Comparison of ENCODE assay signal across 8 mouse cellular contexts in genomic region chr3:129213633-129214145, GRCm38 (mm10). TPM values are rescaled to one million over a fixed set of nuclear protein-coding genes. Genes with fewer than 3 reads are reported as not detected.
DNase-seq lines count a peak whose midpoint lies in the region; ATAC-seq and TF ChIP-seq lines count a peak whose summit lies in the region.

No protein-coding gene starts in this region.

- DNase-seq in right cerebral cortex, postnatal 14 days = peak; percentile 39
- no peak for DNase-seq in right cerebral cortex, postnatal 25 days
- DNase-seq in lung, postnatal 36 days = peak; percentile 75
- DNase-seq in left cerebral cortex, adult 9 months (ENCODE audit: low spot score in 2 of 2) = no peak

- H3K4me1 ChIP-seq in embryonic facial prominence, embryonic 12.5 days = peaks cover 15% of the 10 kb centered on the region
- peaks cover 24% of the 10 kb centered on the region for H3K4me1 ChIP-seq in heart, embryonic 12.5 days (replicated peaks)
- peaks cover 33% of the 10 kb centered on the region for H3K4me1 ChIP-seq in kidney, embryonic 15.5 days
- no peaks in the 10 kb centered on the region for H3K4me1 ChIP-seq in small intestine, adult 2 months (ENCODE audit: control insufficient read depth, insufficient read depth, insufficient read length, low read length)

- TF ChIP-seq POLR2A in small intestine, adult 2 months (IDR thresholded peaks at IDR 0.05; ENCODE audit: low read depth, low read length) = peak; percentile 97

- no peaks in the 10 kb centered on the region for H3K9me3 ChIP-seq in embryonic facial prominence, embryonic 12.5 days
- H3K9me3 ChIP-seq in heart, embryonic 12.5 days (replicated peaks) = no peaks in the 10 kb centered on the region
- H3K9me3 ChIP-seq in kidney, embryonic 15.5 days (replicated peaks) = no peaks in the 10 kb centered on the region

- no peaks in the 10 kb centered on the region for H3K36me3 ChIP-seq in embryonic facial prominence, embryonic 12.5 days
- H3K36me3 ChIP-seq in heart, embryonic 12.5 days = no peaks in the 10 kb centered on the region
- H3K36me3 ChIP-seq in kidney, embryonic 15.5 days = no peaks in the 10 kb centered on the region
- no peaks in the 10 kb centered on the region for H3K36me3 ChIP-seq in small intestine, adult 2 months (ENCODE audit: control insufficient read depth, insufficient read depth, low read length)

- H3K4me3 ChIP-seq in embryonic facial prominence, embryonic 12.5 days = peak overlapping the region; percentile 50
- peak overlapping the region; percentile 62 for H3K4me3 ChIP-seq in heart, embryonic 12.5 days
- H3K4me3 ChIP-seq in kidney, embryonic 15.5 days (replicated peaks) = peak overlapping the region; percentile 54
- H3K4me3 ChIP-seq in small intestine, adult 2 months (ENCODE audit: low read depth, low read length) = peak overlapping the region; percentile 75

- no peak for TF ChIP-seq CTCF in small intestine, adult 2 months (IDR thresholded peaks at IDR 0.05; ENCODE audit: extremely low read depth, insufficient read length, insufficient replicate concordance, low read depth, low read length)

- peaks cover 77% of the 10 kb centered on the region for H3K27me3 ChIP-seq in embryonic facial prominence, embryonic 12.5 days
- H3K27me3 ChIP-seq in heart, embryonic 12.5 days (replicated peaks) = peaks cover 79% of the 10 kb centered on the region
- H3K27me3 ChIP-seq in kidney, embryonic 15.5 days = peaks cover 100% of the 10 kb centered on the region
- H3K27me3 ChIP-seq in small intestine, adult 2 months (ENCODE audit: control insufficient read depth, insufficient read depth, low read length) = peaks cover 8% of the 10 kb centered on the region

- H3K4me2 ChIP-seq in embryonic facial prominence, embryonic 12.5 days (replicated peaks) = peak overlapping the region; percentile 90
- H3K4me2 ChIP-seq in heart, embryonic 12.5 days = peak overlapping the region; percentile 96
- peak overlapping the region; percentile 90 for H3K4me2 ChIP-seq in kidney, embryonic 15.5 days

- ATAC-seq in embryonic facial prominence, embryonic 12.5 days (ENCODE audit: insufficient number of reproducible peaks, insufficient read depth, low FRiP score, low TSS enrichment) = peak; percentile 97
- ATAC-seq in heart, embryonic 12.5 days (ENCODE audit: insufficient number of reproducible peaks, low FRiP score) = peak; percentile 91
- ATAC-seq in kidney, embryonic 15.5 days (replicated peaks; ENCODE audit: low FRiP score) = peak; percentile 93

- peak overlapping the region; percentile 49 for H3K9ac ChIP-seq in embryonic facial prominence, embryonic 12.5 days
- H3K9ac ChIP-seq in heart, embryonic 12.5 days = peak overlapping the region; percentile 66
- peak overlapping the region; percentile 35; the same call in 1 of the 2 replicates for H3K9ac ChIP-seq in kidney, embryonic 15.5 days

- under 1% methylated on average over 39 of the region's 39 CpGs for WGBS in embryonic facial prominence, embryonic 12.5 days
- under 1% methylated on average over 39 of the region's 39 CpGs for WGBS in heart, embryonic 12.5 days
- under 1% methylated on average over 39 of the region's 39 CpGs for WGBS in kidney, embryonic 15.5 days
- WGBS in small intestine, adult 2 months = under 1% methylated on average over 39 of the region's 39 CpGs

- peak overlapping the region; percentile 70 for H3K27ac ChIP-seq in embryonic facial prominence, embryonic 12.5 days
- H3K27ac ChIP-seq in heart, embryonic 12.5 days (ENCODE audit: poor library complexity, severe bottlenecking) = peak overlapping the region; percentile 61
- no peak overlapping the region for H3K27ac ChIP-seq in kidney, embryonic 15.5 days
- peak overlapping the region; percentile 22; the same call in 1 of the 2 replicates for H3K27ac ChIP-seq in small intestine, adult 2 months (ENCODE audit: insufficient read depth, low read depth, low read length)

RNA-seq across cellular contexts. Expression of gene Pitx2, which starts 14.0 kb away (rescaled TPM):
- 54.6 and 55.2 TPM in 2 replicates for polyA plus RNA-seq in embryonic facial prominence, embryonic 12.5 days (2016; fragmentation: Nextera tagmentation; extraction: Ambion mirVana)
- 39.1 and 41.3 TPM in 2 replicates for polyA plus RNA-seq in heart, embryonic 12.5 days (2016; fragmentation: Nextera tagmentation; extraction: Ambion mirVana)
- polyA plus RNA-seq in kidney, embryonic 15.5 days (2015; fragmentation: Nextera tagmentation; extraction: Ambion mirVana) = 6.2 and 9.8 TPM in 2 replicates
- polyA plus RNA-seq in small intestine, adult 2 months (2012; rRNA removed) = 4.4 and 23.8 TPM in 2 replicates

Comparison
In these comparisons a context has a peak if more than half of its experiments do, and no peak if none do; other contexts are left out.
1. DNase-seq: peak in right cerebral cortex, postnatal 14 days (single experiment) and lung, postnatal 36 days (single experiment); none in right cerebral cortex, postnatal 25 days (single experiment) and left cerebral cortex, adult 9 months (0 of 2).
2. Peak in every context shown above with its lines, with median percentiles within 50 percentile points of each other: ATAC-seq, H3K4me2 ChIP-seq, H3K4me3 ChIP-seq and H3K9ac ChIP-seq.